Mouse (Mus musculus): ENCODE results near the gene Mettl8.

Mettl8 gene

DNA sequence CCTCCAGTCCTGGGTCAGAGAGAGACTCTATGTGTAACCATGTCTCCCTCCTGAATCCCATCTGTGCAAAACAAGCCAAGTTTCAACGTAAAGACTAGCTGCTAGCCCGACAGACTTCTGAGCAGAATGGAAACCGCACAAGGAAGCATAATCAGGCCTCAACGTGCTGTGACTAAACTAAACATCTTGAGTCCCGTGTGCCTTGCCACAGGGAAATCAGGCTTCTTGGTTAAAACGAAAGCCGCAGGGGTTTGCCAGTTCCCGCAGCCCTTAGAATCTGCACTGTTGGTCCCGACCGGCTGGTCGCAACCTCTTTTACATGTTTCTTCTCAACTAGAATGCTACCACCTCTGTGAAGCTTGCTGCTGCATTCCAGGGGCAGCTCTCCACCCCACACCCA is 125.7 kb downstream of the Mettl8 start:
- no peak for DNase-seq (ENCODE audit: low spot score)

DNA sequence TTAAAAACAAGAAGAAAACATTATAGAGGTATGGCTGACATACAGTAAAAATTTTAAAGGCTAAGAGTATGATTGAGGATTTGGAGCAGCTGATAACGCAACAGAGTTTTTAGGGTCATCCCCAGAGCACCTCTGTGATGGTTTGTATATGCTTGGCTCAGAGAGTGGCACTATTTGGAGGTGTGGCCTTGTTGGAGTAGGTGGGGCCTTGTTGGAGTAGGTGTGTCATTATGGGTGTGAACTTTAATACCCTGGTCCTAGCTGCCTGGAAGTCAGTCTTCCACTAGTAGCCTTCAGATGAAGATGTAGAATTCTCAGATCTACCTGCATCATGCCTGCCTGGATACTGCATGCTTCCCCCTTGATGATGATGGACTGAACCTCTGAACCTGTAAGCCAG is 131.3 kb downstream of the Mettl8 start:
- DNase-seq (ENCODE audit: low spot score) = no peak

DNA sequence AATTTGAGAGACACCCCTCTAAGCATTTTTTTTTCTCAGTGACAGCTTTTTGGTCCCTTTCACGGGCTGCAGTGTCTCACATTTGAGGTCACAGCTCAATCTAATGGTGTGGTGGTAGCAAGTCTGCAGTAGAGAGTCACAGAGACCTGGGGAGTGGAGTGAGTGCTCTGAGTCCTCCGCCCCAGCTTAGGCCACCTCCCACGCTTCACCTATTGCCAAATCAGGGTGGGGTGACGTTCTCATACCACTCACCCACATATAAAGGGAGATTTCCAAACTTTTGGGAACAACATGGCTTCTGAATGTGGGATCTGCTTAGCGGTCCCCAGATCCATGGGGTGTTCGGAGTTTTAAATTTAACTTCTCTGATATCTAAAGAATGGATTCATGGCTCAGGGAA is 132.6 kb downstream of the Mettl8 start:
- DNase-seq (ENCODE audit: low spot score) = no peak

- DNase-seq (ENCODE audit: low spot score) = no peak
Observed at GRCm38 (mm10) chr2:70920937-70921596, 134.3 kb downstream of the Mettl8 start.

GRCm38 (mm10) chr2:70919913-70920522 is 135.4 kb downstream of the Mettl8 start:
- DNase-seq (ENCODE audit: low spot score) = no peak

GRCm38 (mm10) chr2:70918516-70918915 is 136.9 kb downstream of the Mettl8 start:
- no peak for DNase-seq (ENCODE audit: low spot score)

All from ovary, postnatal 36 days (tissue).